Mouse (Mus musculus): Measurements from ENCODE around the gene Smg6. TPM values are rescaled to one million over a fixed set of nuclear protein-coding genes. Genes with fewer than 3 reads are reported as not detected.

Gene Smg6
- total RNA-seq, 2 experiments from 2014 or later: 25.0 to 28.6 TPM

DNA sequence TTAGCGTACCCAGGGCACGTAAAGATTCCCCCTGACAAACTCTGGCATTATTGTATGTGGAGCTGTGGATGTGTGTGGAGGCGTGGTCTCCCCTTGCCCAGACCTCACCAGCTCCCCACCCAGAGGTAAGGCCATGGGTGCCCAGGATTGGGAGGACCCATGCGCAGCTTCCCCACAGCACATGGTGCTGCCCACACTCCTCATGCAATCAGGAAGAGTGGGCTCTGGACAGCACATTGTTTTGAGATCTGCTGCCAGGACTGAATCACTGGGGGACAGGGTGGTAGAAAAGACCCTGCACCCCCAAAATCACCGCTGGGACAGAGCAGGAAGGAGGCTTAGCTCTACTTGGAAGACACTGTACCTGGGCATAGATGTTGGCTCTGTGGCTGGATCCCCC is 258.9 kb downstream of the Smg6 start:
- DNase-seq (ENCODE audit: low spot score in 2 of 2): no peak

DNA sequence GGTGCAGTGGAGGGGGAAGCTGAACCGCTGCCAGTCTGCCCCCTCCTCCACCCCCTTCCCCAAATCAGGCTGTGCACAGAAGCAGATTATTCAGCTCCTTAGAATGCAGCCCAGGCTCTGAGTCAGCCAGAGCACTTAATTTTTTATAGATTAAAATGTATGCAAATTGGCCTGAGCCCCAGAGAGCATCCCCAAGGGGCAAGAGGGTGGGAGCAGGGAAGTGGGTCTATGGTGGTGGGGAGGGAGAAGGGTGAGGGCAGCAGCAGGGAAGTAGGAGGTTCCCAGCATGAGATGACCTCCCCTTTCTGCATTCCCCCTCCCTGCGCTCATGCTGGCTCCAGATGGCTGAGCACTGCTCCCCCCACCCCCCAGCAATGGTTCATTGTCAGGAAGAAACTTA is 259.4 kb downstream of the Smg6 start:
- DNase-seq (ENCODE audit: low spot score in 2 of 2): no peak

DNA sequence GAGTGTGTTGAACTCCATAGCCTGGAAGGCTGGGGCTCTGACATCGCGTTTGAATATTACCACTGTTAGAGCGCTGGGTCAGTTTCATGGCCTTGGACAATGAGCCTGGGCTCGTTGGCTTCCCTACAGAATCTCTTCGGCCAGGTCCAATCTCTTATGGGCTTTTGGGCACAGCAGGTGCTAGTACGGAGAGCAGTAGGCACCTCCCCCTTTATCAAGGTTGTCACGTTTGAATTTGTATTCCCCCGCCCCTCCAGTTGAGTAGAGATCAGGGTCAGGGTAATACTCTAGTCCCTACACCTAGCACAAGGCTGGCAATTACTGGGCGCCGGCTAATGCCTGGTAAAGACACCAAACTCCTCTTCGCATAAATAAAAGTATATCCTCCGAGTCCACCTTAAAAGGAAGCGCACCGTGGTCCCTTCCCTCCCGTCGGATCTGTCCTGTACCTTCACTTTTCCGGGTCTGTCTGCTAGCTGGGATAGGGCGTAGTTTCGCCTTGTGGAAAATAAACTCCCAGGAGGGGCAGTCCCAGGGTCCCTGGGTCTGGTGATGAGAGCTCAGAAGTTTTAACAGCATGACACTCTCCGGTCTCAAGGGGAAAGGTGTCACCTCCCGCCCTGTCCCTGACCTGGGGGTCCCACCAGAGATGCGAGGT is 264.2 kb downstream of the Smg6 start:
- DNase-seq (ENCODE audit: low spot score in 2 of 2): no peak

DNA sequence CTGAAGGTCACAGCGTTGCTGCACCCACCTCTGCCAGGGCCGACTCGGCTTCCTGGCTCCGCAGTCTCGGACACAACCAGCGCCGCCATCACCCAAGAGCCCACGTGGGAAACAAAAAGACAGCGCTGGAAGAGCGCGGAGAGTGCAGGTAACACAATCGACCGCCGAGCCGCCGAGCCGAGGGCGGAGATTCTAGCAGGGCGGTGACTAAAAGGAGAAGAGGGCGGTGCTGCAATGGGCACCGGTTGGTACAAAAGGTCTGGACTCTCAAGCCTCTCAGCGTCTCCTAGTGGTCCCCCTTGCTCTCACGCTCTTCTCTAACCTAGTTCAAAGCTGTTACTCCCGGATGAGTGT is 264.7 kb downstream of the Smg6 start:
- peak; percentile 55 to 78 for DNase-seq (ENCODE audit: low spot score in 2 of 2)

DNA sequence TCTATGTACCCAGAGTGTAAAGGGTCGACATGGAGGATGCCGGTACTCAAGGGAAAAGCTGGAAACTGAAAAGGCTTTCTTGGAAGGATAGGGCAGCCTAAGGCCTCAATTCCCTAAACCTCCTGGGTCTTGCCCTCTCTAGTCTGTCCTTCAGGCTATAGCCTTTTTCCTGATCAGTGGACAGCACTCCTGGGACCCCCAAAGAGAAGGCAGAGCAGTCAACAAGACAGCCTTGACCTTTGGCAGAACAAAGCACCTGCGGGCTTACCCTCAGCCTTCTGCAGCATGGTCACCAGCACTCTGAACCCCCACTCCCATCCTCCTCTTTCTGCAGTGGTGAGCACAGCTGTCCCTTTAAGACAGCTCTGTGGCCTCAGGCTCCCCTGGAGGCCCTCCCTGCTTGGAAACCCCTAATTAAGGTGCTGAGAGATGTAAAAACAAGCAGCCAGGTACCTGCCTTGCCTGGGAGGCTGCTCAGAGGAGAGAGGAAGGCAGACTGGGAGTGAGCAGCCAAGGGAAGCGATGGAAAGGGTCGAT is 265.4 kb downstream of the Smg6 start, which contains the start of gene Dph1:
Gene Dph1 (minus strand): TSS at position 337 of the 537 bp plus-strand sequence.
- no peak for DNase-seq (ENCODE audit: low spot score in 2 of 2)

DNA sequence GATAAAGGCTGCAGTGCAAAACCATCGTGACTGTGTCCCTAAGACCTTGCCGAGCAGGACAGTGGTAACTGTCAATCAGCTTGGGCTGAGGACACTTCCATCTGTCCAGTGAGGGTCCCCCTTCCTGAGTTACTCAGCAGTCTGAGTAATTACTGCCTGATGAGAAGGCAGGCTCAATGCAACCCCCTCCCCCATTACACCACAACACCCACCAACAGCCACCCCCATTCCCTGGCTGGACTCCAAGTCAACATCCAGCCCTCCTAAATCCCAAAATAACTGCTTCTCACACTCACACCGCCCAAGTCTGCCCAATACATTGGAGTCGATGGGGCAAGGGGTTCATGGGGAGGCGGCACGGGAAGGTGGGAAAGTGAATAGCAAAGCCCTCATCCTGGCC is 266.2 kb downstream of the Smg6 start:
- DNase-seq (ENCODE audit: low spot score in 2 of 2): no peak

DNA sequence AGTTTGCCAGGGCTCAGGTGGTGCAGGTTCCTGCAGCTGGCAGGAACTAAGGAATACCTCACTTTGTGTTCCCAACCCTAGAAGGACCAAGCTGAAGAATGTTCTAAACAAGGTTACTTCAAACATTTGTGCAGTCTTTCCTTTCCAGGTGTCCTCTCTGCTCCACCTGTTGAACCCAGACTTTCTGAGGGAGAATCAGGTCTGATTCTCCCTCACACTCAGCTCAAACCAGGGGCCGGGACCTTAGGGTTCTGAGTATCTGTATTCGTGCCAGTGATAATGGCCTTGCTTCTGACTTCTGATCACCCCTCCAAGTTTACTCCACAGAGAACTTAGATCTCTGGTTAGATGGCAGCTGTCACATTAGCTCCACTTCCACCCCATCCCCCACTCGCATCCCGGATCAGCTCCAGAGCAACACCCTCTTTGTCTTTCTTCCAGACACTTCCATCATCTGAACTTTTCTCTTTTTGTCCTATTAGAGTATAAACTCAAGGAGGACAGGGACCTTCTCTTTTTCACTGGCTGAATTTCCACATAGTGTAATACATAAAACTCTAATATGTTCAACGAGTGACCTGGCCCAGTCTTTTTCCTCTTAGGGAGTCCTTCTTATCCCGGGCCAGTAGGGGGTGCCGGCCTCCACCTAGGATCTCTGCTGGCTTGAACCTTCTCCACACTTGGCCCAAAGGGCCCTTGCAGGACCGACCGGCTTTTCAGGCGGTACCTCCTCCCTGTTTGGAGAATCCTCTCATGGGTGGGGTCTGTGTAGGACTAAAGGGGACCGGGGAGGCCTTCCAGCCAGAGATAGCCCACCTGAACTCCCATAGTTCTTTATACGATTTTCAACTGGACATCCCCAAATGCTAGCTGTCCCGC is 267.0 kb downstream of the Smg6 start:
- DNase-seq (ENCODE audit: low spot score in 2 of 2): peak; percentile 62 to 81

DNA sequence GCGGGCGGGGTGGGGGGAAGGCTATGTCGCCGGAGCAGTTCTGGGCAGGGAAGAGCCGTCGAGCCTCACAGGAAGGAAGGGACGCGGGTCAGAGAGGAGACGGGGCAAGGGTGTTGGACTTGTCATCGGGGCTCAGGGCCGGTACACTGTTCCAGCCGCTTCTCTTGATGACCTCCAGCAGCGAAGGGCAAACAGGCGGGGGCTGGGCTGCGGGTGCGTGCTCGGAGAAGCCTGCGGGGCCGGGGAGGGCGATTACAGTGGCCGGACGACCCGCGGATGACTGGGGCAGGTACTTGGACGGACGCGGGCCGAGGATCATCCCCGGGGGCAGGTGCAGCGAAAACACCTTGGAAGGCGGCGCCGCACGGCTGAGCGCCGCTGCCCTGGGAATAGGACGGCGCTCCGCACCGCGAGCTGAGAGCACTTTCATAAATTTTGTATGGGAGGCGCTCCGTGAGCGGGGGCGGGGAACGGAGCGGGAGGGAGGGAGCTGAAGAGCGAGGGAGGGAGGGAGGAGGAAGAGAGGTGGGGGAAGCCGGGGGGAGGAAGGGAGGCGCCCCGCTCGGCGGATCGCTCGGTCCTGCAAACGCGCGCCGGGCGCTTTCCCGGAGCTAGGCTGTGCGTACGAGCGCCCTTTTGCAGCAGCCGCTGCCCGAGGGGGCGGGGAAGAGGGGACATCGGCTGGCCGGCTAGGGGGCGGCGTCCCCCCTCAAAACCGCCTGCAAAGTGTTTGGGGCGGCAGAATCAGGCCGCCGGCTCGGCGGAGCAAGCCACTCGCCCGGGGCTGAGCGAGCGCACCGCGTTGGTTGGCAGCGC is 267.8 kb downstream of the Smg6 start, which contains the start of gene Rtn4rl1:
Gene Rtn4rl1 (plus strand): TSS at position 528 of the 816 bp plus-strand sequence.
- peak; percentile 30 to 56 for DNase-seq (ENCODE audit: low spot score in 2 of 2)

DNA sequence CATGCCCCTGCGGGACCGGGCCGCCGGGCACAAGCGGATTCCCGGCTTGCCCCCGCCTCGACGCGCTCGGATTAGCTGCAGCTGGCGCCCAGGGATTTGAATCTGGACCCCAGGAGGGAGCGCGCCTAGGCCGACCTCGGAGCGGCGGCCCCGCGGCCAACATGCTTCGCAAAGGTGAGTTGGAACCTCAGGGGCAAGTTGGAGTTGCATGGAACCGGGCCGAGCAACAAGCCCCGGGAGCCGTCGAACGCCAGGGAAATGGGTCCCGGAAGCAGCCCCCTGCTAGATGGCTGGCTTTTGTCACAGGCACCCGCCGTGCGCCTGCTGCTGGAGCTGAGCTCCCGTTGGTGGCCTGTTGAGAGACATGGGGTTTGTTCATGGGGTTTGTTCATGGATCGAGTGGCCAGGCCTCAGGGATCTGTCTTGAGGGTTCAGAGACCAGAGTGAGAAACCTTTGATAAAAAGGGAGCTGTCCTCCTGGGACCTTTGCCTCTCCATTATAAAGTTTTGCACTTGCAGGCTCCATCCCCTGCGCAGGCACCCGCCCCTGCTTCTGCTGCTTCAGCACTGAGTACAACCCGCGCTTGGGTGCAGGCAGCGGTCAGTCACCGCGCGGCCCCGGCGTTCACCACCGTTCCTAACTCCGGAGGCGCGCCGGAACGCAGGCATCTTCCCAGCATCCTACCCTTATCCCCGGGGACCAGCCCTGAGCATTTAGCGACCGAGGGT is 268.7 kb downstream of the Smg6 start:
- peak in 1 of 2 experiments; percentile 33 for DNase-seq (ENCODE audit: low spot score in 2 of 2)

DNA sequence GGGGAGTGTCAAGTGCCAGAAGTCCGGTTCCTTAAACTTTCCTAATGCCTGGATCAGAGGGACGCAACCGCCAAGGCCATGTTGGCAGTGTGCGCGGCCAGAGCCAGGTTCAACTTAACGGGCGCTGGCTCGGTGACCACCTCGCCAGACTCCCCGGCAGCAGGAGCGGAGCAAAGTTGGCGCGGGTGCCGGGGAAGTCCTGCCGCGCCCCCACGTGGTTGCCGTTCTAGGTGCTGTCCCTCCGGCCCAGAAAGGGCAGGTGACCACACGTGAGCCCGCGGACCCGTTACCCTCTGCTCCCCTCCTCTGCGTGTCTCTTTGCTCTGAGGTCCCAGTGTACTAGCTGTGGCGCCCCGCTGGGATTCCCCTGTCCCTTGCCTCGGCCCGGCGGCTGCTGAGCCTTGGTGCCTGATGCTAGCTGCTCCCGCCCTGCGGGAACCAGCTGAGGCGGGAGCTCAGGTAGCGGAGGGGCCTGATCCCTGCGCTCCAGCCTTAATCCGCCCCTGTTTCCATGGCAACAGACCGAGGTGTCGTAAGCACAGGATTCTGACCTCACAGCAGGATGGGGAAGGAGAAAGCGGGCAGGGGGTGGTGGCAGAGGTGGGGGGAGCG is 269.3 kb downstream of the Smg6 start:
- no peak for DNase-seq (ENCODE audit: low spot score in 2 of 2)

DNA sequence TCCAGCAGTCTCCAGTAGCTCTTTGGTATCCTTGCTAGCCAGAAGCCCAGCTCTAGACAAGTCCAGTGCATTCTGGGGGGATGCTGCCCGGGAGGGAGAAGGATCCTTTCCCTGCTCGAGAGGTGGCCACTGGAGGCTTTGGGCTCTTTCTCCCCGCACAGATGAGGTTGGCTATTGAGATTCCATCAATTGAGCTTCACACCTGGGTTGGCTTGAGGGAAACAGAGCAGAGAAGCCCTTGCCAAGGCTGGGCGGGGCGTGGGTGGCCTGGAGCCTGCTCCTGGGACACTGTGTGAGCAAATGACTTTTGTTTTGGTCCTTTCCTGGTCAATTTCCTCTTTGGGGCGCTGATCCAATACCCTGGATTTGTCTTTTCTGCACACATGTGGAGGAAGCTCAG is 270.5 kb downstream of the Smg6 start:
- DNase-seq (ENCODE audit: low spot score in 2 of 2): no peak

DNA sequence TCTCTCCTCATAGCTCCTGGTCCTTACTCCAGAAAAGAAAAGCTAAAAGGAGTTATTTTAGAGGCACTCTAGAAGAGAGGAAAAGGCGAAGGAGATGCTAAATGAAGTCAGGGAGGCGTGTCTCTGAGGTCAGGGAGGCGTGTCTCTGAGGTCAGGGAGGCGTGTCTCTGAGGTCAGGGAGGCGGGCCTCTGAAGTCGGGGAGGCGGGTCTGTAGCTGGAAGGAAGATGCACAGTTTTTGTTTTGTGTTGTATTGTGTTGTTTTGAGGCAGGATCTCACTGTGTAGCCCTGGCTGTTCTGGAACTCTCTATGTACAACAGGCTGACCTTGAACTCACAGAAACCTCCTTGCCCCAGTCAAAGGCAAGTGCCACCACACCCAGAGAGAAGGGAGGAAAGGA is 272.3 kb downstream of the Smg6 start:
- DNase-seq (ENCODE audit: low spot score in 2 of 2): no peak

DNA sequence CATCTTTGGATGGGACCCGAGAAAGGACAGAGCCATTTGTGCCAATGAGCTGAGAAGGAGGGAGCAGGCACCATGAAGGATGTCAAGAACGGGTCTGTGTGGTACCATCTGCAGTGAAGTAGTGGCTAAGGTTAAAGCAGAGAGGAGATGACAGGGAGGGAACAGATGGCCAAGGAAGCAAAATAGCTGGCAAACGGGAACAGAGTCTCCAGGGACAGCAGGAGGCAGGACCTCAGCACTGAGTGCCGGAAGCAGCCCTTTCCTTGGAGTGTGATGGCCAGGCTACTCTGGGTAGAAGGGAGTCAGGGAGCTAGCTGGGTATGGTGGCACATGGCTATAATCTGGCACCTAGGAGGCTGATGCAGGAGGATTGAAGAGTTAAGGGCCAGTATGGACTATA is 273.2 kb downstream of the Smg6 start:
- DNase-seq (ENCODE audit: low spot score in 2 of 2): no peak

DNA sequence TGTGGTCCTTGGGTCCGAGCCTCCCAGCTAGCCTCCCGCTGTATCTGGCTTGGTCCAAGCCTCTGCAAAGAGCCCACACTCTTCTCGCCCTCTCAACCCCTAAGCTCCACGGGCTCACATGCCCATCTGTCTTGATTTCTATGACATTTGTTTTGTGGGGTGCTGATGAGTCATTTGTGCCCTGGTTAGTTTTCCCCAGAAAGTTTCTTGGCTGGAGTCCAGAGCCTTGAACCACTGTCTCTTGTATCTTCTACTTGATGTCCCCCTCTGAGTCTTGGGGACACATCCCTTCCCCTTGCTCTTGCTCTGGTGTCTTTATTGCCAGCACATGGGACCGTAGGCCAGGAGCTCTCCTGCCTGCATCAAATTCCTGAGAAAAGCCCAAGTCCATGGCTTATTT is 274.3 kb downstream of the Smg6 start:
- DNase-seq (ENCODE audit: low spot score in 2 of 2): no peak

DNA sequence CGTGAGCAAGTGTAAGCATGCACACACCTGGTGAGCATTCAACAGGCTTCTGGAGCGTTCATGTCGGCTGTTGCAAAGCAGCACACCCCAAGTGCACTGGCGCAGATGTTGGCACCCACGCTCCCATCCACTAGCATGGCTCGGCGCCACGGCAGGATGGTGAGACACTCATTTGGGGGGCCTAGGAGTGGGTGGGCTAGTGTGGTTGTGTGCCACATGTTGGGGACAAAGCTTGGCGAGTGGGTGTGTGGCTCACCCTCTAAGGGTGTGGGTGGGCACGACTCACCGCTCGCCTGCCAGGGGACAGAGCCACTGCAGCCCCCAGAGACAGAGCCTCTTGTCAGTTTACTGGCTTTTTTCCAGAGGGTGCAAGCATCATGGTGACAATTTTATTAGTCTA is 275.3 kb downstream of the Smg6 start:
- no peak for DNase-seq (ENCODE audit: low spot score in 2 of 2)

DNA sequence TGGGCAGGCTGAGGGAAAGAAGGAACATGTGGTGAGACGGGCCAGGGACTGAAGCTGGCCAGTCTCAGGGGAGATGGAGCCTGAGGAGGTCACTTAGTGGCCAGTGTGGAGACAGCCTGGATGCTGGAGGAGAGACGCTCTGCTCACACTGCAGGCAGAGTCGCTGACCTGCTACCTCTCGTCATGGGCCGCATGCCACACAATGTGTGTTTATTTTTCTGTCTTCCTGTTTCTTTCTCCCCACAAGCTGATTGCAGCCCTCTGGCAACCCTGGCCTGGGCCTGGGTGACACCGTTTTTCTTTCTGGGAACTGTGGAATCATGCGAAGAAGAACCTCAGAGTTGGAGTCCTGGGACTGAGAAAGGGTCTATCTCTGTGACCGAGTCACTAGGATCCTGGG is 276.1 kb downstream of the Smg6 start:
- no peak for DNase-seq (ENCODE audit: low spot score in 2 of 2)

DNA sequence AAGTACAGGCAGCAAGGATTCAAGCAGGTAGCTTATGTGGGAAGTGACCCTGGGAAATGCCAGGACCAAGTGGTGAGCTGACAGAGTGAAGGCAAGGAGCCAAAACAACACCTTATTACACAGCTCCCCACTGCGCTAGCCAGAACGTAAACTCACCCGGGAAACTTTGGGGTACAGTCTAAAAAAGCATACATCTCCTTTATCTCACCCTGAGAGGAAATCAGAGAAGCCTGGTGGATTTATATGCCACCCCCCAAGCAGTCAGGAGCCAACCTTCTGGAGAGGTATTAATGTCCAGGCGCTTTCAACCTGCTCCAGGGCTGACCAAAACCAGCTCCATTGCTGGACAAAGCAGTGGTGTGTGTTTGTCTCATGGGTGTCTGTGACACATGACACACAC is 278.3 kb downstream of the Smg6 start:
- DNase-seq (ENCODE audit: low spot score in 2 of 2): no peak

DNA sequence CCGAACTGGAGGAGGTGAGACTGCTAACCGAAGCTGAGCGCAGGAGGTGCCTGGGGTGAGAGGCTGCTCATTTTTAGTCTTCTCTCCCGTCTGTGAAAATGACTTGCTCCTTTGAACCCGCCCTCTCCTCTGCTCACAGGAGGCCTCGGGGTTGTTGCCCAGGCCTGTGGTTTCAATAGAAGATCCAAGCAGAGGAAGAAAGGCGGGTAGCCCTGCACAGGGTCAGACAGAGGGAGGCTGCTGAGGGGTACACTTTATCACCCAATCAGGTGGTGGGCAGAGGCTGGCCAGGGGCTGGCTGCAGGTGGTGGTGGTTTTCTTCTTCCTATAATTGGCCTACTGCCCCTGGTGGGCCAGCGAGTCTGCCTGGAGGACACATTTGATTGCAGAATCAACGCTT is 278.8 kb downstream of the Smg6 start:
- DNase-seq (ENCODE audit: low spot score in 2 of 2): no peak

DNA sequence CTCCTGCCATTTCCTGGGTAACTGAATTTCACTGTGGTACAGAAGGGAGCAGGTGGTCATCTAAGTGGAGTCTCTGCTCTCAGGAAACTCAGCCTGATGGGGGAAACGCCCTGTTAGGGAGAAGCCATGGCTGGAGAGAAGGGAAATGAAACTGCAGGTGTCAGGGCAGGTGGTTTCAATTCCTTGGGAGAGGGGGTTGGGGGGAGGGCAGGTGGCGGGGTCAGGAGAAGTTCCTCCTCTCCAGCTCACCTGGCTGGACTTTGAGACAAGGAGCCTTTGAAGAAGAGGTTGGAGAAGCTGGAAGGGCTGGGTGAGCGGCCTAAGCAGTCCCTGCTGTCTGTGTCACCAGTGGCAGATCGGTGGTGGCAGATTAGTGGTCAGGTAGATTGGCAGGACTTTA is 280.7 kb downstream of the Smg6 start:
- no peak for DNase-seq (ENCODE audit: low spot score in 2 of 2)

DNA sequence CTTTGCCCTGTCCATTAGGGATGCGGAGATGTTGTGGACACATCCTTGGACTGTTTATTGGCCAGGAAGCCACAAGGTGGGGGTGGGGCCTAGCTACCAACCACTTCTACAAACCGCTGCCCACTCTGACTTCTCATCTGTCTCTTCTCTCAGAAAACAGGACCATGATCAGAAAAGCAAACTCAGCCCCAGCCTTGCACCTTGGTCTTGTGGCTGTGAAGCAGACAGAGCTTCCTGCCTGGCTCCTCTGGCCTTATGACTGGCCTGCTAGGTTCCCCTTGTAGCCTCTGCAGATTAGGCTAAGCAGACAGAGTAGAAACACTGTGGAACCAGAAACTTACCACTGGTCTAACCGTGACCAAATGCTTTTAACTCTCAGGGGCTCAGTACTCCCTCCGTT is 283.7 kb downstream of the Smg6 start:
- no peak for DNase-seq (ENCODE audit: low spot score in 2 of 2)
